Mouse (Mus musculus): ENCODE data around the gene Hoxb2. TPM values are rescaled to one million over a fixed set of nuclear protein-coding genes. Genes with fewer than 3 reads are reported as not detected.

Gene Hoxb2
- total RNA-seq, 2 experiments from 2014 or later = 0.78 to 1.3 TPM

DNA sequence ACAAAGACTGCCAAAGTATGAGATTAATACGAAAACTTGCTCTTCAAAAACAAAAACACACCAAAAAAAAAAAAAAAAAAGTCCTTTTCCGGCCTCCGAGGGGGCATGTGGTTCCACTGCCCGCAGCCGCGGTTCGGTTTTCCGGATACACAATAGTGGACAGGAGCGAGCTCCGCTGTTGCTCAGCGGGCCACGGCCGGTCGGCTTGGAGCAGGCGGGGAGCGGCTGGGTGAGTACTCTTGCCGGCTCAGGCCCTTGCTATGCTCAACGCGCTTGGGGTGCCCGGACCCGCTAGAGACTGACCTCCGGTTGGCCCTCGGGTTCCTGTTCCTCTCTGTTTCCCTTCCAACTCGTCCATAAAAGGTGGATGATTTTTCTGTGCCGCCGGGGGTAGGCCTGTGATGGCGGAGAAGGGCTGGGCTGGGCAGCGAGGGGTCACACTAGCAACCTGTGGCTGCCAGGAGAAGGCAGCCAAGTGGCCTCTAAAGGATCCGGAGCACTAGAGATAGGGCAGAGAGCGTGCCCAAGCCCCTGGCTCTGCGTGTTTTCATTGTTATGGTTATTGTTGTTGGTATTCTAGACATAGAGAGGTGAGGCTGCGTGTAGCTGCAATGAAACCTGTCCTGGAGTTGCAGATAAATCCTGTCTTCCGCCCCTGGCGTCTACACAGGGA lies 35.5 kb upstream of the Hoxb2 start:
- intact Hi-C loops (cut with DNase I) = loop anchor here (5.0 kb wide), 1 partner anchor 37 kb away; the partner anchor contains the start of gene Hoxb2
- peak in 1 of 2 experiments; percentile 42 for DNase-seq

DNA sequence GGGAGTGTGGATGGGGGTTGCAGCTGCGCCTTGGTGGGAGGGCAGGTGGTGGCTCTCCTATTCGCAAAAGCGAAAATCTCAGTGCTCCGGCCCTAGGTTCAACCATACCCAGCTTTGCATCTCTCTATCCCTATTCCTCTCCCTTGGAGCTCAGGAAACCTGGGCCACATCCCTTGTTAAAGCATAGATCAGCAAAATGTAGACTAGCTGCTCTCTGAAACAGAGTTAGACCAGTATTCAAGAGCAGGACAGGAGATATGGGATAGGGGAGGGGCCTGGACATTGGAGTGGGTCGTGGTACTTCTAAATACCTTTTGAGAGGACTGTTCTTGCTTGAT lies 35.0 kb upstream of the Hoxb2 start:
- intact Hi-C loops (cut with DNase I) = loop anchor here (5.0 kb wide), 1 partner anchor 37 kb away; the partner anchor contains the start of gene Hoxb2
- DNase-seq = no peak

DNA sequence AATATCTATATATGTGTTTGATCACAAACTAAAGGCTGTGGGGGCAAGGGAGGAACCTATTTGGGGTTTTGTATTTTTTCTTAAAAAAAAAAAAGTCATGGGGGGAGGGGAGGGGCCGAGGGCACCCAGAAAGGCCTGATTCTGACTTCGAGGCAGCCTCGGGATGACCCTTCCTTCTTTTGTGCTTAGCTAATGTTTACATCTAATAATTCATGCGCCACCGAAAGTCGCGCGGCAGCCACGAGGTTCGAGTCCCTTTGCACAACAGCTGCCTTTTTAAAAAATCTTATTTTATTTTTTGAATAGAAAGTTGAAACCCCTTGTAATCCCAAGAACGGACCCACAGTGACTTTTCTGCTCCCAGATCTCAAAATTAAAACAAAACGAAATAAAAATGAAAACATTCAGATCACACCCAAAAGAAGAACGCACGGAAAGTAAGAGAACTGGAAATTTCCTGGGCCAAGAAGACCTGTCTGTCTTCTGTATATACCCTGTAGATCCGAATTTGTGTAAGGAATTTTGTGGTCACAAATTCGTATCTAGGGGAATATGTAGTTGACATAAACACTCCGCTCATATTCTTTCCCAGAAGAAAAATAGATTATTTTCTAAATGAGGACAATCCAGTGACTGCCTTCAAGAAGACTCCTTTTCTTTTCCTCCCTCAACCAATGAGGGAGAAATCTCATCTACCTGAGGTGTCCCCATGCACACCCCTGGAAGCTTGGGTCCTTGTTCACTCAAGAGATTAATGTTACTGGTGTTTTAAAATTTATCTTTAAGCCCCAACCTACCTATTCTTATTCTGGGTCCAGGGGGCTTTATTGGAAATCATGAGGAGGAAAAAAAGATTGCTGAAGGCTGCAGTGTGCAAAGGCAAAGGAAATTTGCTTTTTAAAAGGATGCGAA lies 33.4 kb upstream of the Hoxb2 start:
- DNase-seq = no peak
- intact Hi-C loops (cut with DNase I) = loop anchor here (5.0 kb wide), 1 partner anchor 35 kb away; the partner anchor contains the start of gene Hoxb2

DNA sequence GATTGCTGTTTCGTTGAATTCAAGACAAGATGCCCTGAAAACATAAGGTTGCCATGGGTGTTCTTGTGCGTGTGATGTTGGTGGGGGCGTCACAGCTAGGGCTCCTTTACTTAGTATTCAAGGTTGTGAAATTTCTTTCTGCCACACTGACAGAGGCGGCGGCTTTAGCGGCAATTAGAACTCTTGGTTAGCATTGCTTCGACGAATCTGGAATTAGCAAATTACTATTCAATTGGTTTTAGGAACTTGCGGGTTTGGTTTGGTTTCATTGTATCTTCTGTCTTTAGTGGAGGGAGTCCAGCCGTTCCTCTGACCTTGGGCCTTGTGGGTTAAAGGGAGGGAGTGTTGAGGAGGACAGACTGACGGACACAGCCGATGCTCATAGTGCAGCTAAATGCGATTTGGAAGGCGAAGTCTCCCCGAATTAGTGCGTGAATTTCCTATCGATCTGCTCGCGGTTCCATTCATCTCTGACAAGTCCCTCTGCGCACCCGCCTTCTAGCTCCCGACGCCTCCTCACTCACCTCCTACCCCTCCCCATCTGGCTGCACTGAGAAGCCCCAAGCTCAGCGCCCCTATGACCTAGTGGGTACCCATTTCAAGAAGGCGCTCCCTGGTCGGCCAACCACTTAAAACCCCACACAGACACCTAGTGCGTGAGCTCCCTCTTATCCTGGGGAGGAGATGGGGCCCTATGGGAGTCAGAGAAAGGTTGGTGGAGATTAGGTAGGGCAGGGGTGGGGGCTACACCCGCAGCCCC lies 32.5 kb upstream of the Hoxb2 start, which contains the start of gene Hoxb4:
Gene Hoxb4, plus strand, starts transcription at position 660 of the 760 bp plus-strand sequence.
- no peak for DNase-seq
- intact Hi-C loops (cut with DNase I) = loop anchor here (5.0 kb wide), 1 partner anchor 35 kb away; the partner anchor contains the start of gene Hoxb2

DNA sequence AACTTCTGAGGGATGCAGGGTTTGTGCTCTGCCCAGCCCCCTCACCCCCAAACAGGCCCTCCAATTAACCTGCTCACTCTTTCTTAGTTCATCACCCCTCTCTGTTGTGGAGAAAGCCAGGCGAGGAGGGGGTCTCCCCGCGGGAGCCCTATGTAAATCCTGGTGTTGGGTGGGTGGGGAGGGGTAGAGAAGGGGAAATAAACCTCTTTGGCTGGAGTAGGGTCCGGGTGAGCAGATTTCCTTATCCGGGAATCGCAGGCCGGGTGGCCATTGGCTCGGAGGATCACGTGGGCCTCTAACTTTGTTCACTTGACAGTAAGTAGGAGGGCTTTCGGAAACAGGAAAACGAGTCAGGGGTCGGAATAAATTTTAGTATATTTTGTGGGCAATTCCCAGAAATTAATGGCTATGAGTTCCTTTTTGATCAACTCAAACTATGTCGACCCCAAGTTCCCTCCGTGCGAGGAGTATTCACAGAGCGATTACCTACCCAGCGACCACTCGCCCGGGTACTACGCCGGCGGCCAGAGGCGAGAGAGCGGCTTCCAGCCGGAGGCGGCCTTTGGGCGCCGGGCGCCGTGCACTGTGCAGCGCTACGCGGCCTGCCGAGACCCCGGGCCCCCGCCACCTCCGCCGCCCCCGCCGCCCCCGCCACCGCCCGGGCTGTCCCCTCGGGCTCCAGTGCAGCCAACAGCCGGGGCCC lies 31.8 kb upstream of the Hoxb2 start:
- DNase-seq = peak; percentile 41 to 49
- intact Hi-C loops (cut with DNase I) = loop anchor here (5.0 kb wide), 1 partner anchor 34 kb away; the partner anchor contains the start of gene Hoxb2

DNA sequence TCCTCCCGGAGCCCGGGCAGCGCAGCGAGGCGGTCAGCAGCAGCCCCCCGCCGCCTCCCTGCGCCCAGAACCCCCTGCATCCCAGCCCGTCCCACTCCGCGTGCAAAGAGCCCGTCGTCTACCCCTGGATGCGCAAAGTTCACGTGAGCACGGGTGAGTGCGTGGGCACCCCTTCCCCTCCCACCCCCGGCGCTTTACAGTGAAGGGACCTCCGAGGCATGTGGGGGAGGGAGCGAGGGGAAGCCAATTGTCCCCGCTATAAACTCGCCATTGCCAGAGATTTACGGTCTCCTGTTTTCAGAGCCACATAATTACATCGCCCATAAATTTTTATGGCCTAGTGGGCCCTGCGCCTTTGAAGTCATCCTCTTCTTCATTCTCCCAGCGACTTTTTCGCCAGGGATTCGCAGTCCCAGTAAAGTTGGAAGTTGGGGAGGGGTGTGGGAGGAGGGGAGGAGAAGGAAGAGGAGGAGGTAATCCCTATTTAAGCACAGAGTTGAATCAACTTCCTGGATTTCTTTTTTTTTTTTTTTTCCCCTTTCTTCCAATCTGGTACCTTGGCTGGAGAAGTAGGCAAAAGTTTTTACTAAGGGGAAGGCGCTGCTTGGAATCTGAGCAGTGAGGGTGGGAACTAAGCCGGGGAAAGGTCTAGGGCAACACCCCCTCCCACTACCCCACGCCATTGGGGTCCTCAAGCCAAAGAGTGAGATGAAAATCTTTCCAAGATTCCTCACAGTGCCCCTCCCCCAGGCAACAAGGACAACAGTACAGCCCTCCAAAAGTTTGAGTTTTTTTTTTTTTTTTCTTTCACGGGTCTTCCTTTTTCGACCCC lies 31.0 kb upstream of the Hoxb2 start:
- no peak for DNase-seq
- intact Hi-C loops (cut with DNase I) = loop anchor here (5.0 kb wide), 1 partner anchor 33 kb away; the partner anchor contains the start of gene Hoxb2

DNA sequence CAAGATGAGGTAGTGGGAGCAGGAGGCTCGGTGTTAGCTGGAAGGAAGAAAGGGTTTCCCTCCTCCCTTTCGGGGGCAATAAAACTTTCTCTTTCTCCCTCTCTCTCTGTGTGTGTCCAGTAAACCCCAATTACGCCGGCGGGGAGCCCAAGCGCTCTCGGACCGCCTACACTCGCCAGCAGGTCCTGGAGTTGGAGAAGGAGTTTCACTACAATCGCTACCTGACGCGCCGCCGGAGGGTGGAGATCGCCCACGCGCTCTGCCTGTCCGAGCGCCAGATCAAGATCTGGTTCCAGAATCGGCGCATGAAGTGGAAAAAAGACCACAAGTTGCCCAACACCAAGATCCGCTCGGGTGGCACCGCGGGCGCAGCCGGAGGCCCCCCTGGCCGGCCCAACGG lies 30.4 kb upstream of the Hoxb2 start:
- peak in 1 of 2 experiments; percentile 35 for DNase-seq
- intact Hi-C loops (cut with DNase I) = loop anchor here (5.0 kb wide), 1 partner anchor 32 kb away; the partner anchor contains the start of gene Hoxb2

DNA sequence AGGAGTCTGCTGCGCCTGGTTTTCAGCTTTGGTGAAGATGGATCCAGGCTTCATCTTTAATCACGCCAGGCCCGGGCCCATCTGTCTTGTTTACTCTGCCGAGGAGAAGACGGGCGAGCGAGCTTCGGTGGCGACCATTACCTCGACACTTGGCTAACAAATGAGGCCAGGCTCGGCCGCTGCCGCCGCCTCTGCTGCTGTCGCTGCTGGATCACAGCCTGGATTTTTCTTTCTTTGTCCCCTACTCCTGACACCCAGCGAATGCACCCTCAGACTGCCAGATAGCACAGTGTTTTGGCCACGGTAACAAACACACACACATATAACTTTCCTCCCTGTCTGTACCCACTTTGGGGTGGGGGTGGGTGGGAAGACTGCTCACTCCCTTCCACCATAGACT lies 29.6 kb upstream of the Hoxb2 start:
- DNase-seq = no peak
- intact Hi-C loops (cut with DNase I) = no loop called here

DNA sequence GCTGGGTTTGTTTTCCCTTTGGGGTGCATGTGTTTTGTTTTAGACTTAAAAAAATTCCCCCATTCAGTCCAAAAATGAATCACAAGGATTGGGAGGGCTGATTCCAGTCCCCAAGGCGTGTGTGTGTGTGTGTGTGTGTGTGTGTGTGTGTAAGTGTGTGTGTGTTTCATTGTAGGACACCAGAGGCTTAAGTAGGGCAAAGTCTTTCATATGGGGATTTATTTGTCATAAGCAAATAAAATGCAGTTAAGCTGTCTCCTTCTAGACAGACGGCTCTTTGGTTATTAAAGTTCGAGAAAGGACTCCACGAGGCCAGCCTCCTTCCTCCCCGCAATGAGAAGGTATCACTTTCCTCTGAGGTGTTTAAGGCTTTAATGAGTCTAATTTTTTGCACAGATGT lies 28.5 kb upstream of the Hoxb2 start:
- intact Hi-C loops (cut with DNase I) = no loop called here
- no peak for DNase-seq

DNA sequence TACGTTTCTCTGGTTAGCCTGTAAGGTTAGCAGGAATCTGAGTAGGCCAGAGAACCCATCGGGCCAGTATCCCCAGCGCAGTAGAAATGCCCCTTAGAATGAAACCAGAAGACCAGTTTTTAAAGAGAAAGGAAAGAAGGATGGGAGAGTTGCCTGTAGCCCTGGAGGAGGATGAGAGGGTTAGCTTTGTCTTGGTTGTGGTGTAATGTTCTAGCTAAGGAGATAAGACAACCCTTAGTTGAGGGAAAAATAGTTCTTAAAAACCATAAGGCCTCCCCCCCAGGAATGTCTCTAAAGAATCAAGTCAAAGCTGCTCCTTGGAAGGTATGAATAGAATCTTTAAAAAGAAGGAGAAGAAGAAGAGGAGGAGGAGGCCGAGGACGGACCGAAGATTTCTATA lies 27.6 kb upstream of the Hoxb2 start:
- DNase-seq = no peak
- intact Hi-C loops (cut with DNase I) = no loop called here

DNA sequence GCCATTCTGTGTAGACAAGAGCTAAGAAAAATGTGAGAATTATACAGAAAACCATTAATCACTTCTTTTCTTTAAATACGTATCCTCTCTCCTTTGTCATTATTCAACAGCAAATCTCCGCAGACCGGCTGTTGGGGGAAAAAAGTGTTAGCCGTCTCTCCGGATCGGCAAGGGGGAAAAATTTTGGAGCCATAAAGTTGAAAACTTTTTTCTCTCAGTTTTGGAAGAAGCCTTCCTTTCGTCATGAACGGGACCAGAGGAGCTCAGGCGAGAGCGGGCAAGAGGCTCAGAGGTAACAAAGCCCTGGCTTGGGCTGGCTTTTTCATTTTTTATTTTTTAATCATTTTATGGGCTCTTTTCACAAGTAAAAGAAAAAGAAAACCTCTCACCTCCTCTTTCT lies 27.2 kb upstream of the Hoxb2 start, which contains the start of gene Hoxb3:
Gene Hoxb3, plus strand, starts transcription at position 173 of the 400 bp plus-strand sequence.
- intact Hi-C loops (cut with DNase I) = no loop called here
- DNase-seq = no peak

DNA sequence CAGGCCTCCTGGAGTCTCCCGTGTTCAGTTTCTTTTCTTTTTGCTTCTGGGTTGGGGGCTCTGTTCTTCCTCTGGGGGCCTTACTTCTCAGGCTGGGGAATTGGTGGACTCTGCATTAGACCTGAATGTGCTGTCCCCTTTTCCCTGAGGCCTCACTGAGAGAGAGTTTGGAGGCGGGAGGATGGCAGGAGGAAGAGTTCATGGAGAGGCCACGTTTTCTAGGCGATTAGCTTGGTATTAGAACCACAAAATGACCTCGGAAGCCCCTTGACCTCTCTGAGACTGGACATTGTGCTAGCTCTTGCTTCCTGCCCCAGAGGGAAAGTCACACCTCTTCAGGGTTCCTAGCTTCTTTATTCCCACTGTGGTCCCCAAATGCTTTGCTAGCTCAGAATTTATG lies 26.2 kb upstream of the Hoxb2 start:
- DNase-seq = no peak
- intact Hi-C loops (cut with DNase I) = no loop called here

DNA sequence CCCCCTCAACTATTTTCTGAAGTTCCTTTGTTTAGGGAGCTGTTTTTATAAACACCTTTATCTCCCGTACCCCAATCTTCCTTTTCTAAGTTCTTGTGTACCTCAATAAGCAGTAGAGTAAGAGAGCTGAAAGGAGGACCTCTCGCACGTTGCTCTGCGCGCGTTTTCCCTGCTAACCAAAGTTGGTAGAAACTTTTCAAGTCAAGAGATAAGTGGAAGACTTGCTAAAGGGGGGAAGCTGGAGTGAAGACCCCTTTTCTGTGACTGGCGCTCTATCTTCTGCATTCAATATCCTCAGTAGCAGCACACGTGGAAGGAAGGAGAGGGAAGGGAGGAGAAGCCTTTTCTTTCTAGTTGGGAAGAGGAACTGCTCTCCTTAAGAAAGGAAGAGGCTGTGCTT lies 25.4 kb upstream of the Hoxb2 start:
- no peak for DNase-seq
- intact Hi-C loops (cut with DNase I) = no loop called here

DNA sequence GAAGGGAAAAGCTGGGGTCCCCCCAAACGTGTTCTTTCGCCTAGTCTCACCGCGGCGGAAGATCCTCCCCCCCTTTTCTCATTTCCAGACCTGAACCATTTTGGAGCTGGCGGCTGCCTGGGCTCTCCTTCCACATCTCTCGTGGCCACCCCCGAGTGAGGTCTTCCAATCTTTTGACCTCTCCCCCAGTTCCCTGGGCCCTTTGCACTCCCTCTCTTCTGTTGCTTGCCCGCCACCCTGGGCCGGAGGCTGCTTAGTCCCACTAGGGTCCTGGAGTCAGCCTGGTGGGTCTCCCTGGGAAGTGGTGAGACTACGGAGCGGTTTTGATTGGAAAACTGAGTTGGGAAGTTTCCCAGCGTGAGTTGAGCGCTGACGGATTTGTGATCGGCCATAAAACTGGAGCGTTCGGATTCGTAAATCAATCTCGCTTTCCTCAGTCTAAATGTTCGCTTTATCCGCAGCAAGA lies 24.5 kb upstream of the Hoxb2 start:
- DNase-seq = no peak
- intact Hi-C loops (cut with DNase I) = no loop called here

DNA sequence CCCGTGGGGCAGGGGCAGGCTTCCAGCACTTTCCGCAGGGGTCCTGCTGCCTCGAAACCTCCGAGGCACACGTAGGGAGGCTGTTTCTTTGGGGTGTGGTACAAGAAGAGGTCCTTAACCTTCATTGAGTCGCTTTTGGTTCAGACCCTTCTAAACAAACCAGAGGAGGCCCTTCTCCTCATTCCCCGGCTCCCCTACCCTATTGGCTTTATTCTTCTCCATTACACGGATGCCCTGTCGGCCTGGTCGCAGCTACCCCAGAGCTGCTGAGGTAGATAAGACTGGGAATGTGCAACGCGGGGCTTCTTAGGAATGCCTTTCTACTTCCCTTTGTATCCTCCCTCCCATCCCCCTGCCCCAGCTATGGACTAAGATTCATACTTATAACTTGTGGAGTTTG lies 23.6 kb upstream of the Hoxb2 start:
- intact Hi-C loops (cut with DNase I) = no loop called here
- DNase-seq = no peak

DNA sequence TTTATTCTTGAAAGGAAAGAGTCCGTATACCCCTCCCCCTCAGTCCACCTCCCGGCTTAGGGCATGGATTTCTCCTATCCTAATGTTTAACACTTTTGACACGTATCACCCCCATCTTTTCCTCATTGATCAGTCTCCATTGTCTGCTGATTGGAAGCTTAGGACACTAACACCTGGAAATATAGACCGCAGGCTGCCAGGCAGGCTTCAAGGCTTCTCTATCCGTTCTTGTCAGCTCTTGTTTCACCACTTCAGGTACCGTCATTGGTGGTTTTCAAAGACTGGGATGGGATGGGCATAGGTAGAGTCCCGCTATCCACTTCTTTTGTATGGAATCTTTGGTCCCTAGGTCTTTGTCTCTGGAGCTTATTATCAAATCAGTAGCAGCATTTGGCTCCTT lies 23.2 kb upstream of the Hoxb2 start:
- DNase-seq = no peak
- intact Hi-C loops (cut with DNase I) = no loop called here

DNA sequence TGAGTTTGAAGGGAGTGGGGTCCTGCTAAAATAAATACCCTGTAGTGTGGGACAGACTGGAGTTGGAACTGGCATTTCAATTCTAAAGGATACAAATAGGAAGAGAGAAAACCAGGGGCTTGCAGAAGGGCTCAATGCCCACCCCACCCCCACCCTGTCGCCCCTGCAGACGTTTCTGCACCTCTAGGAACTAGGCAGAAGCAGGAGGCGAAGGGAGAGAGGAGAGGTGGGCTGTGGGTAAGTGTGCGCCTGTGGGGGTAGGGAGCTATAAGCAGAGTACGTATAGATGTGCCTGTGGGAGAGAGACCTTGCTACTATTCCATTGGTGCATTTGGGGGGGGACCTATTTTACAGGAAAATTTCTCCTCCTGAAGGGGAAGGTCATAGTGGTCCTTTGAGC lies 22.6 kb upstream of the Hoxb2 start:
- no peak for DNase-seq
- intact Hi-C loops (cut with DNase I) = no loop called here

DNA sequence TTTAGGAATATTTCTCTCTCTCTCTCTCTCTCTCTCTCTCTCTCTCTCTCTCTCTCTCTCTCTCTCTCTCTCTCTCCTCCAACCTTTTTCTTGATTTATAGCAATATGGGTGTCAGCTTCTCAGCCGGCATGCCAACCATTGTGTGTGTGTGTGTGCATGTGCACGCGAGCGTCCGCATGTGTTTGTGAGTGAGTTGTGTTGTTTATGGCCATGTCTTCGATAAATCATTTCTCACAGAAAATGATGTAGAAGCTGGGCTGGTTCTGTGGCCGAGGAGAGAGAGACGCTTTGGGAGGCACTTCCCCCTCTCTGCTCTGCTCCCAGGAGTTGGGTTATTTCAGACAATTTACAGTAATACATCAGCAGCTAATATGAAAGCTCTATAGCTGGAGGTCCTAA lies 21.7 kb upstream of the Hoxb2 start:
- intact Hi-C loops (cut with DNase I) = no loop called here
- DNase-seq = no peak

DNA sequence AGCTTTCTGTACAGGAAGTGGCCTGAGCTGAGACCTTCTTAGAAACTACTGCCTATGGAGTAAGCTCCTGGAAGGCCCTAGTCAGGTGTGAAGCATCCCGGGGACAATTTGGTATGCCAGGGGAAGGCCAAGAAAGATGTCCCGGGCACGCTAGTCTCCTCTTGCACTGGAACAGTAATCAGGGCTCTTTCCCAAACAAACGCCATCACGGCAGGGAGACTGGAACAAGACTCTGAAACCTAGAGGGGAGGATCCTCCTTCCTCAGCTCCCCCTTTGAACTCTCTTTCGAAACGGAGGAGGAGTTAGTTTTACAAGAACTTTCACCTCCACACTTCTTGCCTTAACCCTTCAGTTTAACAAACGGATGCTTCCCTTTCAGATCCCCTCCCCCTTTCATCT lies 18.2 kb upstream of the Hoxb2 start:
- intact Hi-C loops (cut with DNase I) = no loop called here

More for the DNA sequence above, 18.2 kb upstream of the Hoxb2 start:
- no peak for DNase-seq

All from heart, postnatal 14 days (tissue).